Mouse (Mus musculus) heart, embryonic 16.5 days (tissue): ENCODE data around the gene Gal3st1. TPM values are rescaled to one million over a fixed set of nuclear protein-coding genes. Genes with fewer than 3 reads are reported as not detected.
A peak's percentile ranks its signal among the peaks of the same experiment; 100 is the strongest.
"Not testable (repeated sequence)": the region's sequence is repeated elsewhere in the genome, so short reads cannot be mapped to it uniquely, and the experiment has no call there.

Source experiments
- ATAC-seq: fragments of 200-750 bp; cut with Nextera tagmentation; replicated peaks from 2 replicates; pipeline ENCODE4 v1.8.0; 2017; ENCODE audit warnings: moderate number of reproducible peaks; ENCODE audit not compliant: insufficient read depth, low FRiP score; ENCODE audit errors: extremely low read depth
- H3K27ac ChIP-seq: fragments of 300-500 bp; sonication (generic); 2 replicates; pipeline ENCODE4 v1.5.1; 2014; ENCODE audit warnings: mild to moderate bottlenecking, low read length, control low read depth, moderate library complexity
- H3K27me3 ChIP-seq: fragments of 300-500 bp; sonication (generic); 2 replicates; pipeline ENCODE4 v1.6.1; 2014; ENCODE audit warnings: low read length, mixed read lengths; ENCODE audit not compliant: control insufficient read depth, insufficient read depth
- H3K36me3 ChIP-seq: fragments of 300-500 bp; sonication (generic); 2 replicates; pipeline ENCODE4 v1.6.1; 2014; ENCODE audit not compliant: control insufficient read depth, insufficient read depth
- H3K4me1 ChIP-seq: fragments of 300-500 bp; sonication (generic); 2 replicates; pipeline ENCODE4 v1.6.1; 2014; ENCODE audit warnings: low read length, mixed read lengths; ENCODE audit not compliant: control insufficient read depth, insufficient read depth
- H3K4me2 ChIP-seq: fragments of 300-500 bp; sonication (generic); 2 replicates; pipeline ENCODE4 v1.6.1; 2014; ENCODE audit warnings: low read depth, mild to moderate bottlenecking, control low read depth, low read length
- H3K4me3 ChIP-seq: fragments of 300-500 bp; sonication (generic); 2 replicates; pipeline ENCODE4 v1.5.1; 2014; ENCODE audit warnings: mild to moderate bottlenecking, control low read depth, low read length
- H3K9ac ChIP-seq: fragments of 300-500 bp; sonication (generic); 2 replicates; pipeline ENCODE4 v1.6.1; 2014; ENCODE audit warnings: low read length, control low read depth
- H3K9me3 ChIP-seq: fragments of 300-500 bp; sonication (generic); replicated peaks from 2 replicates; pipeline ENCODE4 v1.6.1; 2016; ENCODE audit warnings: low read length; ENCODE audit not compliant: control insufficient read depth
- WGBS: fragments of 180-500 bp; shearing (Covaris S2); extraction: QIAGEN DNeasy Blood & Tissue Kit; methylation state at CpG from one replicate; pipeline ENCODE4 v1.1.7; 2014; 5-methylcytosine and 5-hydroxymethylcytosine counted together
- polyA plus RNA-seq: library from polyadenylated mRNA; unstranded; fragments of >200 nt; fragmentation: Nextera tagmentation; extraction: Ambion mirVana; gene quantifications from 2 replicates; pipeline ENCODE4 v1.2.1, GENCODE M21; 2015

Gene Gal3st1
- polyA plus RNA-seq, result 0.74 and 1.4 TPM in 2 replicates

- Histone ChIP-seq H3K4me1 (peaks cover 3% of the 10 kb centered on the region), H3K27ac (no peak within 1 kb of the TSS), H3K27me3 (peaks cover 18% of the 10 kb centered on the region), H3K9ac (peak within 1 kb of the TSS; percentile 35; the same call in 1 of the 2 replicates), H3K9me3 (no peaks in the 10 kb centered on the region), H3K4me2 (peak within 1 kb of the TSS; percentile 73), H3K4me3 (peak within 1 kb of the TSS; percentile 45), H3K36me3 (peaks cover 15% of the 10 kb centered on the region)
- no peak for ATAC-seq
- WGBS, result 1% methylated on average over 25 of the region's 37 CpGs
Measured at GRCm38 (mm10) chr11:3983291-3983862, at the start of gene Gal3st1. Gene Gal3st1, plus strand, starts transcription at chr11:3983636.

GRCm38 (mm10) chr11:3933756-3934285 lies 49.6 kb upstream of the Gal3st1 start:
- Histone ChIP-seq H3K4me2 (no peak overlapping the region), H3K4me3 (no peak overlapping the region), H3K9me3 (no peaks in the 10 kb centered on the region), H3K27ac (no peak overlapping the region), H3K36me3 (no peaks in the 10 kb centered on the region), H3K27me3 (0 out of 2 replicates have a peak, but pooled peaks cover 2% of the 10 kb centered on the region), H3K9ac (no peak overlapping the region), H3K4me1 (peaks cover 9% of the 10 kb centered on the region)
- 90% methylated on average over 9 of the region's 9 CpGs for WGBS
- ATAC-seq, result no peak

GRCm38 (mm10) chr11:3935135-3935534 lies 48.3 kb upstream of the Gal3st1 start:
- 0 out of 2 replicates have a peak, but pooled peaks cover 2% of the 10 kb centered on the region for H3K27me3 ChIP-seq
- H3K27ac ChIP-seq, result no peak overlapping the region
- H3K9ac ChIP-seq, result no peak overlapping the region
- H3K36me3 ChIP-seq, result no peaks in the 10 kb centered on the region
- H3K4me2 ChIP-seq, result no peak overlapping the region
- ATAC-seq, result no peak
- 69% methylated on average over 4 of the region's 4 CpGs for WGBS
- peaks cover 9% of the 10 kb centered on the region for H3K4me1 ChIP-seq
- no peak overlapping the region for H3K4me3 ChIP-seq
- no peaks in the 10 kb centered on the region for H3K9me3 ChIP-seq

GRCm38 (mm10) chr11:3936318-3936717 lies 47.1 kb upstream of the Gal3st1 start:
- Histone ChIP-seq H3K27ac (no peak overlapping the region), H3K9me3 (no peaks in the 10 kb centered on the region), H3K9ac (no peak overlapping the region), H3K36me3 (no peaks in the 10 kb centered on the region), H3K4me3 (no peak overlapping the region), H3K4me2 (no peak overlapping the region), H3K27me3 (0 out of 2 replicates have a peak, but pooled peaks cover 2% of the 10 kb centered on the region), H3K4me1 (peaks cover 4% of the 10 kb centered on the region)
- ATAC-seq, result no peak
- 86% methylated on average over 3 of the region's 3 CpGs for WGBS

- 68% methylated on average over 13 of the region's 13 CpGs for WGBS
- Histone ChIP-seq H3K27me3 (0 out of 2 replicates have a peak, but pooled peaks cover 2% of the 10 kb centered on the region), H3K36me3 (no peaks in the 10 kb centered on the region), H3K4me1 (no peaks in the 10 kb centered on the region), H3K27ac (no peak overlapping the region), H3K4me2 (no peak overlapping the region), H3K9ac (no peak overlapping the region), H3K9me3 (no peaks in the 10 kb centered on the region), H3K4me3 (no peak overlapping the region)
- ATAC-seq, result no peak
Measured at GRCm38 (mm10) chr11:3937321-3937874, 46.0 kb upstream of the Gal3st1 start.

GRCm38 (mm10) chr11:3941371-3941770 lies 42.1 kb upstream of the Gal3st1 start:
- H3K9ac ChIP-seq, result no peak overlapping the region
- WGBS, result 86% methylated on average over 7 of the region's 7 CpGs
- no peak overlapping the region for H3K4me3 ChIP-seq
- no peak overlapping the region for H3K4me2 ChIP-seq
- H3K9me3 ChIP-seq, result no peaks in the 10 kb centered on the region
- ATAC-seq, result no peak
- no peak overlapping the region for H3K27ac ChIP-seq
- H3K4me1 ChIP-seq, result no peaks in the 10 kb centered on the region
- H3K27me3 ChIP-seq, result 0 out of 2 replicates have a peak, but pooled peaks cover 2% of the 10 kb centered on the region
- no peaks in the 10 kb centered on the region for H3K36me3 ChIP-seq

- H3K4me2 ChIP-seq, result no peak overlapping the region
- 27% methylated on average over 1 of the region's 1 CpGs for WGBS
- no peaks in the 10 kb centered on the region for H3K9me3 ChIP-seq
- H3K9ac ChIP-seq, result no peak overlapping the region
- ATAC-seq, result no peak
- no peak overlapping the region for H3K27ac ChIP-seq
- no peaks in the 10 kb centered on the region for H3K36me3 ChIP-seq
- H3K4me3 ChIP-seq, result no peak overlapping the region
- H3K4me1 ChIP-seq, result no peaks in the 10 kb centered on the region
- no peaks in the 10 kb centered on the region for H3K27me3 ChIP-seq
Measured at GRCm38 (mm10) chr11:3946386-3946785, 37.0 kb upstream of the Gal3st1 start.

- WGBS, result 81% methylated on average over 5 of the region's 5 CpGs
- H3K4me1 ChIP-seq, H3K27ac ChIP-seq, H3K4me3 ChIP-seq, ATAC-seq, H3K9me3 ChIP-seq, H3K36me3 ChIP-seq, H3K27me3 ChIP-seq, H3K9ac ChIP-seq, H3K4me2 ChIP-seq: not testable (repeated sequence)
Measured at GRCm38 (mm10) chr11:3954876-3955275, 28.6 kb upstream of the Gal3st1 start.

- not testable (repeated sequence) for H3K4me3 ChIP-seq, H3K4me1 ChIP-seq, H3K9ac ChIP-seq, ATAC-seq, H3K36me3 ChIP-seq, H3K27me3 ChIP-seq, H3K4me2 ChIP-seq, H3K27ac ChIP-seq, H3K9me3 ChIP-seq
- 64% methylated on average over 4 of the region's 4 CpGs for WGBS
Measured at GRCm38 (mm10) chr11:3955371-3955770, 28.1 kb upstream of the Gal3st1 start.
